Mouse (Mus musculus) cortical plate, adult 2 months (tissue): ENCODE data around the gene Wwp2.

Experiments
- CTCF ChIP-seq: fragments of 200-500 bp; IDR thresholded peaks from 2 replicates; pipeline ENCODE4 v1.5.1; 2011; ENCODE audit warnings: mild to moderate bottlenecking, control low read depth, low read length; ENCODE audit not compliant: insufficient read depth; ENCODE audit errors: extremely low read depth
- POLR2A ChIP-seq: fragments of 200-500 bp; IDR thresholded peaks from 2 replicates; pipeline ENCODE4 v1.6.1; 2011; ENCODE audit warnings: mild to moderate bottlenecking, low read length, control low read depth; ENCODE audit not compliant: insufficient read depth; ENCODE audit errors: extremely low read depth

DNA sequence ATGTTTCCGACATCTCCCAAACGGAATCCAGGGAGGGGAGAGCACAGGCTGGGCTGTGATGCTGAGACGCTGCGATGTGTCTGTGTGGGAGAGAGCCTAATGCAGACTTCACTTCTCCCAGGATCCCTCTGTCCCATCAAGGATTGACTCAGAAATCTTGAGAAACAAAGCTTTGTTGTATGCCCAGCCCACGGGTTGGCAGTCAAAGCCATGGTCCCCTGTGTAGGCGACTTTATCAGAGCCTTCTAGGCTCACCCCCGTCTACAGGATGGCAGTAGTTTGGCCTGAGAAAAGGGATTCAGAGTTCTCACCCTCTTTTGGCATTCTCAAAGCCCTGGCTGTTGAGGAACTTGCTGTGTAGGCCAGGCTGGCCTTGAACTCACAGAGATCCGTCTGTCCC lies 142.4 kb downstream of the Wwp2 start:
- 0 out of 2 replicates have a peak, but pooled peaks have one; percentile 9 for TF ChIP-seq POLR2A
- no peak for TF ChIP-seq CTCF
